Mouse (Mus musculus) E14TG2a.4 (cell line): ENCODE data around the gene Hsd17b3.

Experiments used
- CTCF ChIP-seq: conservative IDR thresholded peaks from 2 replicates; pipeline ENCODE4 v1.5.1; 2014; ENCODE audit warnings: low read length
- NANOG ChIP-seq: IDR thresholded peaks from 2 replicates; pipeline ENCODE4 v1.6.1; 2014; ENCODE audit warnings: borderline replicate concordance, low read length, mixed read lengths
- POU5F1 ChIP-seq: IDR thresholded peaks from 2 replicates; pipeline ENCODE4 v1.6.1; 2014; ENCODE audit warnings: low read length, borderline replicate concordance

GRCm38 (mm10) chr13:64020902-64021311 is 68.1 kb downstream of the Hsd17b3 start:
- TF ChIP-seq CTCF = no peak
- no peak for TF ChIP-seq POU5F1
- no peak for TF ChIP-seq NANOG
